Mouse (Mus musculus): ENCODE data around the gene Ldlrad3. TPM values are rescaled to one million over a fixed set of nuclear protein-coding genes. Genes with fewer than 3 reads are reported as not detected.

Gene Ldlrad3
- total and polyA plus RNA-seq, 3 experiments = 3.5 to 6.1 TPM; not detected in 1

GRCm38 (mm10) chr2:102014538-102015113 lies 171.6 kb downstream of the Ldlrad3 start:
- no peak overlapping the region for H3K27ac ChIP-seq (ENCODE audit: control insufficient read depth, low read depth, low read length)
- H3K9me3 ChIP-seq (replicated peaks; ENCODE audit: insufficient read depth, low read length) = no peaks in the 10 kb centered on the region
- TF ChIP-seq ZKSCAN1 (IDR thresholded peaks at IDR 0.05; ENCODE audit: low read depth, low read length) (no peak), RAD21 (IDR thresholded peaks at IDR 0.05; ENCODE audit: low read depth, low read length) (no peak), BHLHE40 (IDR thresholded peaks at IDR 0.05; ENCODE audit: borderline replicate concordance, low read depth, low read length) (no peak), SIN3A (IDR thresholded peaks at IDR 0.05; ENCODE audit: low read length) (no peak), MYC (IDR thresholded peaks at IDR 0.05; ENCODE audit: low read depth, low read length) (no peak), NRF1 (IDR thresholded peaks at IDR 0.05; ENCODE audit: insufficient read depth, low read depth, low read length, poor library complexity, severe bottlenecking) (no peak), ZMIZ1 (IDR thresholded peaks at IDR 0.05; ENCODE audit: low read depth, low read length) (no peak), MEF2A (IDR thresholded peaks at IDR 0.05; ENCODE audit: extremely low read depth, insufficient replicate concordance, low read depth, low read length, poor library complexity, severe bottlenecking) (no peak), ELF1 (IDR thresholded peaks at IDR 0.05; ENCODE audit: low read depth, low read length) (no peak), MAZ (IDR thresholded peaks at IDR 0.05; ENCODE audit: low read depth, low read length) (no peak), TCF12 (IDR thresholded peaks at IDR 0.05; ENCODE audit: low read depth, low read length) (no peak), MXI1 (IDR thresholded peaks at IDR 0.05; ENCODE audit: low read depth, low read length) (no peak)
- no peak overlapping the region for H3K9ac ChIP-seq (ENCODE audit: control insufficient read depth, low read depth, low read length, poor library complexity, severe bottlenecking)
- no peaks in the 10 kb centered on the region for H3K79me2 ChIP-seq (ENCODE audit: control insufficient read depth, insufficient read depth, low read length, poor library complexity)
- no peaks in the 10 kb centered on the region for H3K27me3 ChIP-seq (ENCODE audit: control insufficient read depth in 1 of 2, insufficient read depth in 2 of 2, low read length in 2 of 2)
- H3K4me3 ChIP-seq (ENCODE audit: control insufficient read depth in 1 of 2, insufficient read depth in 1 of 2, low read depth in 2 of 2, low read length in 2 of 2) = no peak overlapping the region
- no peaks in the 10 kb centered on the region for H3K4me1 ChIP-seq (ENCODE audit: control insufficient read depth in 1 of 2, insufficient read depth in 2 of 2, low read length in 2 of 2)
- no peaks in the 10 kb centered on the region for H3K36me3 ChIP-seq (ENCODE audit: control insufficient read depth in 1 of 2, insufficient read depth in 2 of 2, low read length in 2 of 2)
- no peak for DNase-seq (ENCODE audit: low read depth, low spot score)

GRCm38 (mm10) chr2:102011311-102011975 lies 174.7 kb downstream of the Ldlrad3 start:
- H3K27ac ChIP-seq (ENCODE audit: control insufficient read depth, low read depth, low read length) = no peak overlapping the region
- H3K4me1 ChIP-seq (ENCODE audit: control insufficient read depth in 1 of 2, insufficient read depth in 2 of 2, low read length in 2 of 2) = no peaks in the 10 kb centered on the region
- H3K27me3 ChIP-seq (ENCODE audit: control insufficient read depth in 1 of 2, insufficient read depth in 2 of 2, low read length in 2 of 2) = no peaks in the 10 kb centered on the region
- H3K36me3 ChIP-seq (ENCODE audit: control insufficient read depth in 1 of 2, insufficient read depth in 2 of 2, low read length in 2 of 2) = no peaks in the 10 kb centered on the region
- no peak overlapping the region for H3K9ac ChIP-seq (ENCODE audit: control insufficient read depth, low read depth, low read length, poor library complexity, severe bottlenecking)
- H3K4me3 ChIP-seq (ENCODE audit: control insufficient read depth in 1 of 2, insufficient read depth in 1 of 2, low read depth in 2 of 2, low read length in 2 of 2) = no peak overlapping the region
- DNase-seq (ENCODE audit: low read depth, low spot score) = no peak
- no peaks in the 10 kb centered on the region for H3K79me2 ChIP-seq (ENCODE audit: control insufficient read depth, insufficient read depth, low read length, poor library complexity)
- H3K9me3 ChIP-seq (replicated peaks; ENCODE audit: insufficient read depth, low read length) = no peaks in the 10 kb centered on the region
- TF ChIP-seq SMC3 (IDR thresholded peaks at IDR 0.05; ENCODE audit: low read depth, low read length) (no peak), NELFE (IDR thresholded peaks at IDR 0.05; ENCODE audit: low read depth, low read length) (no peak), ETS1 (IDR thresholded peaks at IDR 0.05; ENCODE audit: low read depth, low read length) (no peak), KAT2A (conservative IDR thresholded peaks at IDR 0.05; ENCODE audit: low read depth, low read length) (no peak), SIN3A (IDR thresholded peaks at IDR 0.05; ENCODE audit: low read length) (no peak), MEF2A (IDR thresholded peaks at IDR 0.05; ENCODE audit: extremely low read depth, insufficient replicate concordance, low read depth, low read length, poor library complexity, severe bottlenecking) (no peak), ELF1 (IDR thresholded peaks at IDR 0.05; ENCODE audit: low read depth, low read length) (no peak), POLR2AphosphoS2 (IDR thresholded peaks at IDR 0.05; ENCODE audit: low read length) (no peak)
